Mouse (Mus musculus) heart, adult 2 months (tissue): ENCODE data around the gene Gm49387.
A peak's percentile ranks its signal among the peaks of the same experiment; 100 is the strongest.

ENCODE experiments used
- CTCF ChIP-seq: fragments of 200-600 bp; IDR thresholded peaks from 2 replicates; pipeline ENCODE4 v1.8.1; 2022; ENCODE audit warnings: antibody characterized with exemption, mild to moderate bottlenecking, moderate library complexity
- POLR2A ChIP-seq: fragments of 200-500 bp; IDR thresholded peaks from 2 replicates; pipeline ENCODE4 v1.6.1; 2011; ENCODE audit warnings: mild to moderate bottlenecking, low read depth, low read length, control low read depth; ENCODE audit not compliant: insufficient read depth

DNA sequence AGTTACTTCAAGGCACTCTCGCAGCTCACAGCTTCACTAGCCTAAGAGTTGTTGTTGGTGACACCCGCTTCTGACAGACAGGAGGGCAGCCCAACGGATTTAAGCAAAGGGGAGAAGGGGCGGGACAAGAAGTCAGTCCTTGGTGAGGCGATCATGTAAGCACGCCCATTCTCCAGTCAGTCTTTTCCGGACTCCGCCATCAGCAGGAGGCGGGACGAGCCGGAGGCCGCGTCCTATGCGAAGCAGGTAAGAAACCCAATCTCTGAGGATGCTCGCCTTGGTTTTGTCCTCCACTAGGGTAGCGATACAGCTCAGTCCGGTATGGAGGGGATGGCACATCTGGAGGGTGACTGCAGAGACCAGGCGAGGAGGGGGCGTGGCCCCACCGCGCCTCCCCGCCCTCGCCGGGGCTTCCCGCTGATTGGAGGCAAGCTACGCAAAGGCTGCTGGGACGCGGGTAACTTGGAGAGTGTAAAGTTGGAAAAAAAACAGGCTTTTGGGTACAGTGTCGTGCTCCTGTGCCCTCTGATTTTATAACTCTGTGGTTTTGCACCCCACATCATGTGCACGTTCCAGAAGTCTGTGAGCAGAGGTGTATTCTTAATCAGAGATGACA is 320 bp upstream of the Gm49387 start, which contains the start of the genes Btd and Hacl1:
- no peak for TF ChIP-seq CTCF
- peak; percentile 90 for TF ChIP-seq POLR2A
